Mouse (Mus musculus) adrenal gland, postnatal 36 days (tissue): ENCODE results near the gene Drosha. TPM values are rescaled to one million over a fixed set of nuclear protein-coding genes. Genes with fewer than 3 reads are reported as not detected.

ENCODE experiments used
- DNase-seq, 2 experiments: peaks; one replicate each; pipeline ENCODE4 v3.0.0; 2021; ENCODE audit warnings: mixed read lengths in 1 of 2
- total RNA-seq, 2 experiments: library from RNA; stranded (reverse); gene quantifications; 2 replicates each; pipeline ENCODE4 v1.2.3; 2021

Gene Drosha
- total RNA-seq, 2 experiments from 2014 or later = 32.0 to 32.9 TPM

DNA sequence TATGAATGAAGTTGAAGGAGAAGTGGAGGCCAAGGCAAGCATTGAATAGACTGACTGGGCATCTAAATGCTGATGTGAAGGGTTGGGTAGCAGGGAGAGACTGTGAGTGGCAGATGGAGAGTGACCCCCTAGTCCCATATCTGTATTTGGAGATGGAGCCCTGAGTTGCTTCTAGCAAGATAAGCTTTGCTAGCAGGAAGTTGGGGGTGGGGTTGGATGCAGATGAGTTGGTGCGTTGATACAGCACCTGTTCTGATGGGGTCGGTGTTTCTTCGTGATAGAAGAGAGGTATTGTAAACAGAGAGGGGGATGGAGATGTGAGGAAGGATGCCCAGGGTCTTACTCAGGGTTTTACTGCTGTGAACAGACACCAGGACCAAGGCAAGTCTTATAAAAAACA is 5.3 kb downstream of the Drosha start:
- no peak for DNase-seq

DNA sequence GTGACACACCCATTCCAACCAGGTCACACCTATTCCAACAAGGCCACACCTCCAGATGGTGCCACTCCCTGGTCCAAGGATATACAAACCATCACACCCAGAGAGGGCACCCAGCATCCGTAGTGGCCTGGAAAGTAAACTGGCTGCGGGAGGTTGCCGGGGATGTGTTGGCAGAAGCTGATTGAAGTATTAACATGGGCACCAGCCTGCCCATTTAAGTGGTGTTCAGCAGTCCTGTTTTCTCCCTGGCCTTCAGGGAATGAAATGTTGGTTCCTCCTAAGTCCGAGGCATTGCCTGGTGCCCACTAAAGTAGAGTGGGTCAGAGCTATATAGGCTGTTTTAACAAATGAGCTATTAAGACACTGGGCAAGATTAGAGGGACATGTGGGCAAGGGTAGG is 8.0 kb downstream of the Drosha start:
- DNase-seq = no peak

DNA sequence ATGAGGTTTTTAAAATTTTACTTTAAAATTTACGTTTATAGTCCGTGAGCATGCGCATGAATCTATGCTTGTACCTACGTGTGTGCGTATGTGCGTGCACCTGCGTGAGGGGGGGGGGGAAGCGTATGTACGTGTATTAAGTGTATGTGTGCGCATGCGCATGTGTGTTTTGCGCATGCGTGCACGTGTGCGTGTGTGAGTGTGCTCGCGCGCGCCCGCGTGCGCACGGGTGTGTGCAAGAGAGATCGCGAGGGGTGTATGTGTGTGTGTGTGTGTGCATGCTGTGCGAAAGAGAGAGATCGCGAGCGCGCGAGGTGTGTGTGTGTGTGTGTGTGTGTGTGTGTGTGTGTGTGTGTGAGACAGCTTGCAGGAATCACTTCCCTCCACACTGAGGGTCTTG is 8.8 kb downstream of the Drosha start:
- DNase-seq = no peak

DNA sequence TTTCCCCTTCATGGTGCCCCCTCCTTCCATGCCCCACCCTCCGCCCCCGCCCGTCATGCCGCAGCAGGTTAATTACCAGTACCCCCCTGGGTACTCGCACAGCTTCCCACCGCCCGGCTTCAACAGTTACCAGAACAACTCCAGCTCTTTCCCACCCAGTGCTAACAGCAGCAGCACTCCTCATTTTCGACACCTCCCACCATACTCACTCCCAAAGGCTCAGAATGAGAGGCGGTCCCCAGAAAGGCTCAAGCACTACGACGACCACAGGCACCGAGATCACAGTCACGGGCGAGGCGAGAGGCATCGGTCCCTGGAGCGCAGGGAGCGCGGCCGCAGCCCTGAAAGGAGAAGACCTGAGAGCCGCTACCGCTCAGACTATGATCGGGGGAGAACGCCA is 9.6 kb downstream of the Drosha start:
- no peak for DNase-seq

DNA sequence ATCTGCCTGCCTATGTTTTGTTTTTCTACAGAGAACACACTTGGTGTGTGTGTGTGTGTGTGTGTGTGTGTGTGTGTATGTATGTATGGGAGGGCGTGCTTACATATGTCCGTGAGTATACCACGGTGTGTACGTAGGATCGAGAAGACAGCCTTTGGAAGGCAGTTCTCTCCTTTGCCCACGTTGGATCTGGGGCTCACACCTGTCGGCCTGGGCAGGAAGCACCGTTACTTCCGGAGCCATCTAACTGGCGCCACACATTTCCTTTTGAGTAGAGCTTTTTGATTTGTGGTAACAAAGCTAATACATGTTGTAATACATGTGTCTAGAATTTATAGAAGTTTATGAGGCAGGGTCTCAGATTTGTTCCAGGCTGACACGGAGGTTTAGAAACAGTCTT is 16.1 kb downstream of the Drosha start:
- DNase-seq = no peak

DNA sequence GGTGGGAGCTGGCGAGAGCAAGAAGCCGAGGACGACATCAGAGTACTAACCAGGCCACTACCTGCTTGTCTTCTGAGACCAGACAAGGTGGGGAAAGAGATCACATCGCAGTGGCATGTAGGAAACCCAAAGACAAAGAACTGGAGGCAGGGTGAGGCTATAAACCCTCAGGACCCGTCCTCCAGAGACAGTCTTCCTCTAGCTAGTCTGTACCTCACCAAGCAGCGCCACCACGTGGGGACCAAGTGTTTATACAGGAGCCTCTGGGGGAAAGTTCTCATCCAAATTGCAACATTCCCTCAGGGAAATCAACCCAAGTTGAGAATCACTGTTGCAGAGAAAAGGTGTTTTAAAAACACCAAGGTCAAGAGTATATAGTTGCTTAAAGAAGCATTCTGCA is 18.2 kb downstream of the Drosha start:
- no peak for DNase-seq

- DNase-seq = peak; percentile 42 to 46
These were observed 23.8 kb downstream of the Drosha start for GRCm38 (mm10) chr15:12848196-12848975.

DNA sequence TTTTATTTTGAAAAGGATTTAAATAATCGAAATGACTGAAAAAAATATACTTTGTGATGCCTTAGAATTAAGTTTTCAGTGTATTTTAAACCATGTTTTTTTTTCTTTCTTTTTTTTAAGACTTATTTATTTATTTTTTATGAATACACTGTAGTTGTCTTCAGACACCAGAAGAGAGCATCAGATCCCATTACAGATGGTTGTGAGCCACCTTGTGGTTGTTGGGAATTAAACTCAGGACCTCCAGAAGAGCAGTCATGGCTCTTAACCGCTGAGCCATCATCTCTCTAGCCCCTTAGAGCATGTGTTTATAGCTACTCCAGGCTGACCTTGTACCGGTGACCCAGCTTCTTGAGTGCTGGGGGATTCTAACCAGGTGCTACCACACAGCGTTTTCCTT is 24.8 kb downstream of the Drosha start:
- no peak for DNase-seq

DNA sequence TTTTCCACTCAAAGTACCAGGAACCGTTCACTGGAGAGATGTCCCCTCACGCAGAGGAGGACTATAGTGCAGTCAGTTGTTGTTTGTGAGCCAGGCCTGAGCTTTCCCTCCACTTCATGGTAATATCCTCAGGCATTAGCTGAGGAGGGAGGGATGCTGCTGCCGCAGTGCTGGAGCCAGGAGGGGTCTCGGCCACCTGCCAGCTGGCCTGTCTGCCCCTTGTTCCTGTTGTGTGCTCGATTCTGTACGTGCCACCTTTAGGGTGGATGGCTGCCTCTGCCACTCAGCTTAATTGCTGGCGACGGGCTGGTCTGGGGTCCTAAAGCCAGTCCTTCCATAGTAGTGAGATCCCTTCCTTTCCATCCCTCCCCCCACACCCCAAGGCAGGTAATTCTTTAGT is 28.9 kb downstream of the Drosha start:
- DNase-seq = no peak

DNA sequence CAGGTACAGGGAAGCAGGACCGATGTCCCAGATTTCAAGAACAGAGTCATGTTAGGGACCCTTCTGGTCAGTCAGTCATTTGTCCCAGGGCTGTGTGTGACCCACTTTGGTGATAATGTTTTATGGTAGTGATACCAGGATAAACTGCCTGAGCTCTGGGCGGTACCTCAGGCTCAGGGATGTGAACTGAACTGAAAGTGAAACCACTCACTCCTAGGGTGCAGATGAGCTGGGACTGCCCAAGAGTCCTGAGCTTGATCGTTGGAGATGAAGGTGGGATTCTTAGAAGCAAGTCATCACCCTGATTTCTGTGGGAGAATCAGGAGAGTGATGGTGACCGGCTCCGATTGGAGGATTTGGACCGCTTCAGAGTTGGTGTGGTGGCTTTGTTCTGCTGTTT is 32.2 kb downstream of the Drosha start:
- no peak for DNase-seq

GRCm38 (mm10) chr15:12857840-12858516 is 33.4 kb downstream of the Drosha start:
- DNase-seq = no peak

DNA sequence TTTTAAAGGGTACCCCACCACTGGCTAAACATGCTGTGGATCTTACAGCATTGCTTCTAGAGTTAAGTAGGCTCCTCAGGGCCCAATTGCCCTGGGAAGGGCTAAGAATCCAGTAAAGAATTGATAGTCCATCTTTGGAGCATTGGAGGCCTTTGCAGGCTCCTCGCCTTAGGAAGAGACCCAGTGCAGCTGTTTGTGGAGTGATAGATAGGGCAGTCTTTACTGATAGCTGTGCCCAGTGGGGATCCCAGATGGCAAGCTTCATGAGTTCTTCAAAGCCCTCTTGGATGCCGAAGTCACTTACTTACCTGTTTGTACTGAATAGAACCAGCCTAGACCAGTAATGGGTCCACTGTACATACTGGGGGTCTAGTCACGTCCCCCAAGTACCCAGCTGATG is 34.0 kb downstream of the Drosha start:
- DNase-seq = no peak

DNA sequence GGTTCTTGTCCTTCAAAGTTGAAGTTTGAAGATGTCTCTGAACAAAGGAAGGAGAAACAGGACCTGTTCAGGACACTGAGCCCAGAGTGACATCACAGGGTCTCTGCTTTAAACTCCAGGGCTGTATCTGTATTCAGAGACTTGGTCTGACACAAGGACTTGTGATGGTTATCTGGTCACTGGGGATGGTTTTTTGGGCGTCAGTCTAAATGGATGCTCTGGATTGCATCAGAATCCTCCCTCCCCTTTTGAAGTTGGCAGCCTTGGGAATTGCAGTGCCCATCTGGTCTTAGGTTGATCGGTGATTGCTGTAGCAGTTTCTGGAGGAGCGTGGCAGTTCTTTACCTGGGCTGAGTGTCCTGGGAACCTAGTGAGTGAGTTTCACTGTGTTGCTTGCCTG is 37.4 kb downstream of the Drosha start:
- DNase-seq = no peak

DNA sequence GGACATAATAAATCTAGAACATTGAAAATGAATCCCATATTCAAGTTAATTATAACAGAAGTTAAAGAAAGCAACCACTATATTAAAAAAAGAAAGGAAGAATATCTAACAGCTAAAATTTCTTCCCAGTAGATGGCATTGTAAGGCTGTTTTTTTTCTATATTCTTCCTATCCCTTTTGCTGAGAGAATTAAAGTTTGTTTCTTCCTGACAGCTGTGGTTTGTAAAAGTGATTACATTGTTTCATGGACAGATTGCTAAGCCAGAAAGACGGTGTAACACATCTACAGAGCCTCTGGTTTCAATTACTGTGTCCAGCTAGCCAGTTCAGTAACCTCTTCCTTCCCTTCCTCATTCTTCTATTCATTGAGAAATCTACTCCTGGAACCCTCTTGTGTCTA is 39.1 kb downstream of the Drosha start:
- no peak for DNase-seq

DNA sequence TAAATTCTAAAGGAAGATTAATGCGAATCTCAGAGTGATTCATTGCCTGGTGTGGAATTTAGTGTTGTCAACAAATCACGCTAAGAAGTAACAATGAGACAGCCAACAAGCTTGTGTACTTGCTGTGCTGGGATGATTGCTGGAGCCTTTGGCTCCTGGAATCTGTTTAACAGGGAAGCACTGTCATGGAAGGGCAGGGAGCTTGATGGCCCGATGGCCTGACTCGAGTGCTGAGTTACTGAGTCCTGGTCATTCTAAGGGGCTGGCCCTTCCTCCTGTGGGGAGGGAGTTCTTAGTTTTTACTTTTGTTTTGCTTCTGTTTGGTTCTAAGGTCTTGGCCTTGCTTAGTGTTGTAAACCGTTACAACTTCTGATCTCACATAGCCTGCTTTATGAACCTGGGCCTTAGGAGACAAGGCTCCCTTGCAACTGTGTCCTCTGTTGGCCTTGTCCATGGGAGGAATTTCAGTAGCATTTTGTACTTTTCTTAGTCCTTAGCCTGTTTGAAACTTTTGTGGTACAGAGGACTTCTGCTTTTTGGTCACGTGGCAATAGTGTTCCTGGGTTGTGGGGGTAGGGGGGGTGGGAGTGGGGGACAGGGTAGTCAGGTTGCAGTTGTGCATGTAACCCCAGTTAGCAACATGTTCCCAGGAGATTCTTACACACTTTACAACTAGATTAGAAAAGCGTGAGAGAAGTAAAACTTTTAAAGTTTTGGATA is 41.1 kb downstream of the Drosha start:
- no peak for DNase-seq

DNA sequence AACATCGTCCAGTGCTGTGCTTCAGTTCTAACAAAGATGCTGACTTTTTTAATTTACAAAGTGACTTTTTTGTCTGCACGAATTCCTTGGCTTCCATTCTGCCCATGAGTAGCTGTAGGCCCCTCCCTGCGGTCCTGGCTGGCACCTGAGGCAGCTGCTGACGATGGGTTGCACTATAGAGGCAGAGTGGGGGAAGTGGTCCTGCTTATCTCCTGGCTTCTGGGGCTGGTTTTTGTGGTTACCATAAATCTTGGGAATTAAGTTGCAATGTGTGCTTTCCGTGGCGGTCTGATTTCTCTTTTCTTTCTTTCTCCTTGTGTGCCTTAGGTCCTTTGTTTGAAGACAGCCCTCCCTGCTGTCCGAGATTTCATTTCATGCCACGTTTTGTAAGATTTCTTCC is 42.7 kb downstream of the Drosha start:
- no peak for DNase-seq

GRCm38 (mm10) chr15:12875442-12876176 is 51.0 kb downstream of the Drosha start:
- no peak for DNase-seq

DNA sequence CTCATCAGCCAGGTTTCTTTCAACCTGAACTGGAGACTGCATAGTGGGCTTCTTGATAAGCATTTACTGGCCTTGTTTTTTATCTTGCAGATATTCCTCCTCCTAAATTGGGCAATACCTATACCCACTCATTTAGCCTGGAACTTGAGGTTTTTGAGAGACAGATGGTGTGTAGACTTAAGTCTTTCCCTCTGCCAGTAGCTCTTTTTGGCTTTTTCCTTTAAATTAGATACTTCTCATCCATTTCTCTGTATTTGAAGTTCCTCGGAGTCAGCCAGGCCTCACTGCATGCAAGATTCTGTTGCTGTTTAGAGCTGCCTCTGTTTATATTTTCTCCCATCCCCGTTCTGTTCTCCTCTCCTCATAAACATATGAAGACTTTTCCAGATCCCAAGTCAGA is 51.7 kb downstream of the Drosha start:
- no peak for DNase-seq

- DNase-seq = no peak
These were observed 52.3 kb downstream of the Drosha start for GRCm38 (mm10) chr15:12876881-12877280.

- no peak for DNase-seq
These were observed 53.3 kb downstream of the Drosha start for GRCm38 (mm10) chr15:12877934-12878333.

- no peak for DNase-seq
These were observed 54.0 kb downstream of the Drosha start for GRCm38 (mm10) chr15:12878581-12878980.

DNA sequence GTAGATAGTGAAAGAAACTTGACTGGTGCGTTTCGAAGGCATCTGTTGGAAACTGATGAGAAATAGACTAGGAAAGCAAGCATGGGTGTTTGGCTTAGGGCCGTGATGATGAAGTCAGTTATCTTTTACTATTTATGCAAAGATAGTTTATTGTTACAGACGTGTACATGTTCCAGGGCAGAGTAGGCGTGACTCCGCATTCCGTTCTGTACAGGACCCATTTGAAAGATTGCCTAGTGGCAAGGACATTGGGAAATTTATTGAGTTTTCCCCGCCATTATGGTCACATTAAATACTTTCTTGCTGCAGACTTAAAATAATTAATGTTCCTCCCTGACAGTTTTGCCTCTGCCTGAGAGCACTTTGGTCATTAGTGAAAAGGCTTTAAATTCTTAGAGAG is 55.3 kb downstream of the Drosha start:
- DNase-seq = no peak

DNA sequence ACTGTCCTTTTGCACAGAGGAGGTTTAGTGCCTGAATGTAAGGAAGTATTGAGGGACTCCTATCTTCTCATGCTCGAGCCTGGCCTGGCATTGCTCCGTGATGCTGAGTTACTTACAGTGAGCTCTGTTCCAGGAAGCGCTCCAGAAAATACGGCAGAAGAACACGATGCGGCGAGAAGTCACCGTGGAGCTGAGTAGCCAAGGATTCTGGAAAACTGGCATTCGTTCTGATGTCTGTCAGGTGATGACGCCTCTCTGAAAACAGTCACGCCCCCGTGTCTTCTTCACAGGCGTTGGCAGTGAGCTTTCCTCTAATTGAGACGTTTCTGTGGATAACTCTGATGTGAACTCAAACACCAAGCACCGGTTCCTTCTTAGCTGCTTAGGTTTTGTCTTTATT is 60.2 kb downstream of the Drosha start:
- DNase-seq = no peak
